Mouse (Mus musculus) embryonic fibroblast, embryonic 13.5 days (primary cell): Measurements from ENCODE around the gene Pabpc1l.

Experiments
- CTCF ChIP-seq: IDR thresholded peaks from 2 replicates; pipeline ENCODE4 v1.5.1; 2011; ENCODE audit warnings: mild to moderate bottlenecking, control low read depth, low read length, moderate library complexity, borderline replicate concordance; ENCODE audit not compliant: insufficient read depth
- POLR2A ChIP-seq: IDR thresholded peaks from 2 replicates; pipeline ENCODE4 v1.6.1; 2011; ENCODE audit warnings: low read depth, mild to moderate bottlenecking, control low read depth, low read length, moderate library complexity

DNA sequence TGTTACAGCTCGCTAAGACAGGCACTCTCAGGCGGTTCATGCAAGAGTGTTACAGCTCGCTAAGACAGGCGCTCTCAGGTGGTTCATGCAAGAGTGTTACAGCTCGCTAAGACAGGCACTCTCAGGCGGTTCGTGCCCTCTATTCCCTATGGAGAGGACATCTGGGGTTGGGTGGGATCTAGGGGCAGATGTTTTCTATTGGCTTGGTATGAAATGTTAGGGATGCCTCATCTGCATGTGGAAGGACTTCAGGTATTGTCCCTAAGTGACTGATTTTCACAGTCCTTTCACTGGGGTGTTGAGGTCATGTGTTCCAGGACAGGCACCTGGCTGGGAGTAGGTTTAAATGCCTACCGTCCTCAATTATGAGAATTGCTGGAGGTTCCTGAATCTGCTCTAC lies 17.7 kb upstream of the Pabpc1l start:
- TF ChIP-seq CTCF (no peak), POLR2A (no peak)
